Mouse (Mus musculus) gastrocnemius, adult 18-20 months (tissue): Measurements from ENCODE around the gene Papss1. TPM values are rescaled to one million over a fixed set of nuclear protein-coding genes. Genes with fewer than 3 reads are reported as not detected.

Experiments used
- DNase-seq: peaks from one replicate; pipeline ENCODE4 v3.0.0; 2021; ENCODE audit warnings: low spot score
- total RNA-seq, 2 experiments: library from RNA; stranded (reverse); gene quantifications; 2 replicates each; pipeline ENCODE4 v1.2.3; 2021

Gene Papss1
- total RNA-seq, 2 experiments from 2014 or later, result 4.6 to 5.4 TPM

DNA sequence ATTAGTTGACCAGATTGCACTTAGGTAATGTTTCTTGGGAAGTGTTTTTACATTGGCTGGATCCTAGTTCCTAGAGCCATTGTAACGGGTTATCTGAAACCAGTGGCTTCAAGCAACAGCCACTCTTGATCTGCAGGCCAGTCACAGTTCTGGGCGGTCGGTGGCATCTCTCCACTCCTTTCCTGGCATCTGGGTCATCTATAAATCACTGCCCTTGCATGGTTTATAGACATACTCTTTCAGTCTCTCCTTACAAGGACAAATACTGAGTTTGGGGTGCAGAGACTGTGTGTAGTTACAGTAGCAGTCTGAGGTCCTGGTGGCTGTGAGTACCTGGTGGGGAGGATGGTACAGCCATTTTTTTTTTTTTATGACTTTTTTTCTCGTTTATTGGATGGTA is 15.5 kb downstream of the Papss1 start:
- no peak for DNase-seq

DNA sequence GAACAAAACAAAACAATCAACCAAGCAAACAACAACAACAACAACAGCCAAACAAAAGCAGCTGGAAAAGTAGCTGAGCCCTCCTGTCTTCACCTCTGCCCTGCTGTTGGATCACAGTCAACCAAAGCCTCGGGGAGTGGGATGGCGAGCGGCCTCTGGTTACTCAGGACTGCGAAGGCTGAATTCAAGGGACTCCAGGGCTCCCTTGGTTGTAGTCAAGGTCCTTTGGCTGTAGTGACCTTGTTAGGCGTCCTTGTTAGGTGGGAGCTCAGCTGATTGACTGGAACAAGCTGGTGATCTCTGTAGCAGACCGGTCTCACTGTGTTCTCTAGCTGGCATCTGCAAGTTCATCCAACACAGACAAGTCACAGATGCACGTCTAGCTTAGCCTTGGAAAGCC is 16.5 kb downstream of the Papss1 start:
- no peak for DNase-seq

DNA sequence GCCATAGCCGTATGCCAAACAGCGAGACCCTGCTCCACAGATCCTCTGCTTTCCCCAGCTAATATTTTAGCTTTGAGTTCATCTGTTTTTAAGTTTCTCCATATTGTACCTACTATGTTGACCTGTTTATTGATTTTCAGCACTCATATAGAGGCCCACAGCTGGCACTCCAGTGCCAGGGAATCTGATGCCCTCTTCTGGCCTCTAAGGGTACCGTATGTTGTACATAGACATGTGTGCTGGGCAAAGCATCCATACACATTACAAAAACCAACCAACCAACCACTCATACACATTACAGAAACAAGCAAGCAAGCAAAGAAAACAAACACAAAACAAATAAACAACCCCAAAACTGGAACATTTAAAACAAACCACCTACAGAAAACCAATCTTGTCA is 22.2 kb downstream of the Papss1 start:
- no peak for DNase-seq

DNA sequence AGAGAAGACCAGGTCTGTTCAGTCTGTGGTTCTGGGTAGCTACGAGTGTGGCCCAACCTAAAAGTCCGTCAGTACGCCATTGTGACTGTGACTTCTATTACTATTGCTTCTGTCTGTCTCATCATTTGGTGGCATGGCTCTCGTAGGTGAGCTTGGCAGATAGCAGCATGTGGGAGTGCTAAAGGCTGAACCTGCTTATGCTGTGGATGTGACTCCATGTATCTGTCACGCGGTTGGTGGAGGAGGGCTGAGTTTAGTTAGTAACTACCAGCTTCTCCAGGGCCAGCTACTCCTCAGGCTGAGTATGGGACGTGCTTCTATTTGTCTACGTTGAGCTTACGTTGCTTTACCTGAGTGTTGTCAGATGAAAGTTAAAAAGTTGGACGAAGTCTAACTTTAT is 23.4 kb downstream of the Papss1 start:
- no peak for DNase-seq

DNA sequence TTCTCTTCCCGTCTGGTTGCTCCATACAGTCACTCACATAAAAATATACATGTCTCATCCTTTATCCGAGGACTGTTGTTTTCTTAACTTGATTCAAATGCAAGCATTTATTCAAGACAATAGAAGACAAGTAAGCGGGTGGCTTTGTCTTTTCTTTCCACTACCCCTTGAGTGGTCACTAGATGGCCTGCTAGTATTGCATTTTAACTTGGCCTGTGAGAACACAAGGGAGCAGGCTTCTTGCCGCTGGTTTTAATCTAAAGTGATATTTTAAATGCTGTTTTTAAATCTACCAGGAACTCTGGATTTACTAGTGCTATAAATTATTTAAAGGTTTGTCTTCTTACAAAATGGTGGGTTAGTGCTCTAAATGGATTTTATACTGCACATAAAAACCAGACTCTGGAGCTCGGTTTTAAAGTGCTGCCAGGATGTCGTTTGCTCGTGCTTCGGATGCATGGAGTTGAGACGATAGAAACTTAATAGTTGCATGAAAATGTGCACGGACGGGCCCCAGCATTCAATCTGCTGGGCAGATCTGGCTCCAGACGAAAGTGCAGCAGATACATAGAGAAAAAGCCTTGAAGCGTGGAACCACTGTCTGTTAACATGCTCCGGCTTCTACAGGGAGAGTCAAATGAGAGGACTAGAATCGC is 28.7 kb downstream of the Papss1 start:
- DNase-seq, result no peak

DNA sequence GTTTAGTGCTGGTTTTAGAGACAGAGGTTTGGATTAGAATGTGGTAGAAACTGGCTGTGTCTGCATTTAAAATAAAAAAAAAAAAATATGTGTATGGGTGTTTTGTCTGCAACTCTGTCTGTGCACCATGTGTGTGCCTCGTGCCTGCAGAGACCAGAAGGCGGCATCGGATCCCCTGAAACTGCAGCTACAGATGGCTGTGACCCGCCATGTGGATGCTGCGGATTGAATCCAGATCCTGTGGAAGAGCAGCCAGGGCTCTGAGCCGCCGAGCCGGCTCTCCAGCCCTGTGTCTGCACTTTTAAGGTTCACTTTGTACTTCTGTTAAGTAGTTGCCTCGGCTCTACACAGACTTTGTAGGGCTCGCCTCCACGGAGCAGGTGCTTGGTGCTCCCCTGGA is 29.8 kb downstream of the Papss1 start:
- DNase-seq, result no peak

DNA sequence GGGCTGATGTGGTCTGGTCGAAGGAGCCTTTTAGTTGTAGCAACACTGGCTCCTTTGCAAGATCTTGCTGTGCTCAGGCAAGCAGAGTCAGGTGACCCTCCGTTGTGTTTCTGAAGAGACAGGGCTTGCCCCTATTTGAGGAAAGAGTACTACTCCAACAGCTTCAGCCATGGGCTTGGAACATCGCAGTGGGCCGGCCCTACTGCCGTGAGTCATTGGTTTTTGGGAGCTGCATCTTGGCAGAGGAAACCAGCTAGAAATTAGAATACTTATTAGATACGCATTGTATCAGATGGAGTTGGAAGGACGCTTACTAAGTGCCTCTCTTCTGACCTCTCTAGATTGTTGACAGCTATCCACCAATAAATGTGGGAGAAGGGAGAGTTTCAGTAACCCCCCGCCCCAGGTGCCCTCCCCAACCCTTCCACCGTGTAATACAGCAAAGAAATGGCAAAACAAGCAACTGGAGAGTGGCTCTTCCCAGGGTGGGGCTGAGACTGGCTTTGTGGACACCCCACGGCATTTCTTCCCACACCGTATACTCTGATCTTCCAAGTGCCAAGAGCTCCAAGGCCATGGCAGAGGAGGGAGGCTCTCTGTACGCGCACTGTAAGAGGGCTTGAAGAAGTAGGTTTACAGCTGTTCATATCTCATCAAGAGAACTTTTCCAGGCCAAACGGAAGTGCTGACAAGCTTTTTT is 31.1 kb downstream of the Papss1 start:
- DNase-seq, result no peak

DNA sequence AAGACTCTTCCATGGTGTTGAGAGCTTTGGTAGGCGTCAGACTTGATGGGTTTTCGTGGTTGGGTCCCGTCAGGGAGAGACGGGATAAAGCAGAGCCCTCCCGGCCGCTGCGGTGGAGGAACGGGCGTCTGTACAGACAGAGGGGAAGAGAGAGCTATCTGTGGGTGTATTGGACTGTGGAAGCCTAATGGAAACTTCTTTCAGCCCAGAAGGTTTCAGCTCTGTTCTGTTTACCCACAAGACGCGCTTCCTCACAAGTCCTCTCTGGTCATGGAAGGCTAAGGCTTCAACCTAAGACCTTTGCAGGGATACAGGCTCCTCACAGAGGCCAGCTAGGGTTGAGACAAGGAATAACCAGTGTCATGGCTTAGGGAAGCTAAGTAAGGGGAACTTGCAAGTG is 36.2 kb downstream of the Papss1 start:
- no peak for DNase-seq

DNA sequence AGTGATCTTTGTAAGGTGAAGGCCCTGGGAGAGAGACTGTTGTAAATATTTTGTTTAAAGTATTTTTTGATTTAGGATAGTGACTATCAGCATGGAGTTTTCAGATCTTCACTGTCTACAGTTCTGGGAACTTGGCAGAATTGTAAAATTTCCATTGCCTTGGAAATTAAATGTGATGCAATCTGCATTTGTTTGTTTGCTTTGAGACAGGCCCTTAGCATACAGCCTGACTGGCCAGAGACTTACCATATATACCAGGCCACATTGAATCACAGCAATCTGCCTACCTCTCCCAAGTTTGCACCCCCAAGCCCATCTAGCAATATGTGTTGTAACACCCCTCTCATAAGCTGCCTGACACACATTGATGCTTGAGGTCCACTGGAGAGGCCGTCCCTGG is 36.8 kb downstream of the Papss1 start:
- DNase-seq, result no peak

DNA sequence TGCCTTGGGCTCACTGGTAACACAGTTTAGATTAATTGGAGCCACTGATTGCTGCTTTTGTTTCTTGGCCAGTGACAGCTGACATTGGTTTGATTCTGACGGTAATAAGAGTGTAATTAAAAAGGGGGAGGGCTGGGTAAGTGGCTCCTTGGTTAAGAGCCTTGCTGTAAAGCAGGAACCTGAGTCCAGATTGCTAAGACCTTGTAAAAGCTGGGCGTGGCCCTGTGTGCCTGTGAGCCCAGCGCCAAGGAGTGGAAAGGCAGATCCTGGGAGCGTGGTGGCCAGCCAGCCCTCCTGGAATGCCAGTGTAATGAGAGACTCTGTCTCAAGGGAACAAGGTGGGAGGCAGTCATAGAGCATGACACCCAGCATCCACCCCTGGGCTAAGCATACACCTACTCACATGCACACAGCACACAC is 38.4 kb downstream of the Papss1 start:
- no peak for DNase-seq

DNA sequence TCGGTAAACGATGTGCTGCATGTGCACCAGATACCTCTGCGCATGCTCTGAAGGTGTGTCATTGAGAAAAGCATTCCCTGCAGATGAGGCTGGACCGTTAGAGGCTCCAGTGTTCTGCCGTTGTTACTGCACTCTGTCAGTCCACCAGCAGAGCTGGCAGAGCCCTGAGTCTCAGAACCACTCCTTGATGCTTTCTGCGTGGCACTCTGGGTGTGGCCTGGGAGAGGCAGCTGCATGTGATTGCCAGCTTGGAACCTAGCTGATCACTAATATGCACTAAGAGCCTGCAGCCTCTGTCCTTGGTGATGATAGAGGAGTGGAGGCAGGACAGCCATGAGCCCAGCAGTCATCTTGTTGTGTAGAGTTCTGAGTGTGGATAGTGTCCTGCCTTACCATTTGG is 43.5 kb downstream of the Papss1 start:
- DNase-seq, result no peak

DNA sequence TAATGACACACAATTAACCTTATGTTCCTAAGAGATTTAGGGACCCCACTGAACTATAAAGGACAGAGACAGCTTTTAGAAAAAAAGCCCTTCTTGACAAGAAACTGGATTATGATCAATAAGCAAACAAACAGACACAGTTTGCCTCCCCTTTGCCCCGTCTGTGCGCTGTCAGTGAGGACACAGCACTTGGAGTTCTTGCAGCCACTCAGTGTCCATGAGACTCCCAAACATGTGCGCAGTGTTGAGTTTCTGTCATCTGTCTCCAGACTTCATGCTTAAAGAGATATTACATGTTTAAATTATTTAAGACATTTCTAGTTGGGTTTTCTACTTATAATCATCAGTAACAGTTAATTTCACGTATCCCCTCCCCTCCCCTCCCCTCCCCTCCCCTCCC is 45.1 kb downstream of the Papss1 start:
- DNase-seq, result no peak

DNA sequence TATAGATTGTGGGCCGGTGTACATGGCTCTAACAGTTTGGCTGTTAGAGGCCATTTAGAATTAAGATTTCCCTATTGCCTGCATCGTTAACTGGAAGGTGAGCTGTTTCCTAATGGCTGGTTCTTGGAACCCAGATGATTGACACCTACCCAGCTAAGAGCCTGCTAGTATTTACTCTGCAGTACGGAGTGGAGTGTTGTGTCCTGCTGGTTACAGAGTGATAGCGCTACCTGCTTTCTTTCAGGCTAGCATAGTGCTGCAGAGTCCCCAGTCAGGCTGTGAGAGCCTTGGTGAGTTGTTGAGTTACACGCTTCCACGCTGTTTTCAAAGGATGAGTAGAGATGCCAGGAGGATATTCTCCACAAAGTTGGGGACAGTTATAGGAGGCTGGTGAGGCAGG is 46.0 kb downstream of the Papss1 start:
- DNase-seq, result no peak

DNA sequence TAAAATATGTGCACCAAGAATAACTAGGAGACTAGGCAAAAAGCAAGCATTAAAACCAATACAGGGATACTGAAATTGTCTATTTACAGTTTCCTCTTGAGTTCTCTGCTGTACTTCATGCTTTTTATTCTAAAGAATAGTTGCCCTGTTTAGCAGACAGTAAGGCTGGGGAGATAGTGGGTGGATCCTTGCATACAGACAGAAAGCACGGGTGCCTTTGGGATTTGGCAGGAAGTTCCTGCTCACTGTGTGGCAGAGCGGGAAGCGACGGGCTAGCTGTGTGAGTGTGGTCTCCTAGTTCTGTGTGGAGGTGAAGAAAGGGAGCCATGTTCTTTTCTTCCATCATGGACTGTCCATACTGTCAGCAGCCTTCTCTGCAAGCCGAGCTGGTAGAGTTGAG is 48.3 kb downstream of the Papss1 start:
- no peak for DNase-seq

DNA sequence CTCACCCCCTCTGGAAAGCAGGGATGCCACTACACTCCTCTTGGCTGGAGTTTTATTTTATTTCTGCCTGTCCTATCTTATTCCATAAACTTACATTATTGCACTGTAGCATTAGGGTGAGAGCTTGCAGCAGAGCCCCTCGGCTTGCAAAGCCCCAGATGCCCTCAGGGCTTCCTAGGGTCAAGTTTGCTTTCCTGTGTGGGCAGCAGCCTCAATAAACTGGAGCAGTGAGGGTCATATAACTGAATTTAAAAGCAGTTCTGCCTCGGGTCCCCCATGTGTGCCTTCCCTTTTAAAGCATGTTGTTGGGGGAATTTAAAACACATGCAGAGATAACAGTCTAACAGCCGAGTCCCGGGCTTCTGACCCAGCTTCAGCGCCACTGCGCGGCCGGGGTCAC is 49.5 kb downstream of the Papss1 start:
- DNase-seq, result no peak

DNA sequence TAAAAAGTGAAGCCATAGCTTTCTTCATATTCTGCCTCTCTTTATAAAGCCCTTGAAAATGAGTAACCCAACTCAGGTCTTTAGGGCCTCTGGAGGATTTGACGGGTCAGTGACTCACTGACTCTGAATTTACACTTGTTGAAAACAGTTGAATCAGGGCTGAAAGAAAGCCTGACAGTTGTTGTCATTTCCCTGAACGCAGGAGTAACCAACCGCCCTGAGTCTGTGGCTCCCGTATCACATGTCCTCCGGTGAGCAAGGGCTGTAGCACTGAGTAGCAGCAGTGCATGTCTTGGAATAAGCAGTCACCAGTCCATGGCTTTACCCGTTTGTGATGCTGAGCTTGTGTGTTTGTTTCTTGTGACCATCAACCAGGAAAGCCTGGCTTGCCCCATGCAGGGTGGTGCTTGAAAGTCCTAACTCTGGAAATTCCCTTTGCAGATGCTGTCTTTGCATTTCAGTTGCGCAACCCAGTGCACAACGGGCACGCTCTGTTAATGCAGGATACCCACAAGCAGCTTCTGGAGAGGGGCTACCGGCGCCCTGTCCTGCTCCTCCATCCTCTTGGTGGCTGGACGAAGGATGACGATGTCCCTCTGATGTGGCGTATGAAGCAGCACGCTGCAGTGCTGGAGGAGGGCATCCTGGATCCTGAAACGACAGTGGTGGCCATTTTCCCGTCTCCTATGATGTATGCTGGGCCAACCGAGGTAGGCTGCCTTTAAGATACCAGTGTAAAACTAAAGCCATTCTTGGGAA is 54.2 kb downstream of the Papss1 start:
- no peak for DNase-seq

DNA sequence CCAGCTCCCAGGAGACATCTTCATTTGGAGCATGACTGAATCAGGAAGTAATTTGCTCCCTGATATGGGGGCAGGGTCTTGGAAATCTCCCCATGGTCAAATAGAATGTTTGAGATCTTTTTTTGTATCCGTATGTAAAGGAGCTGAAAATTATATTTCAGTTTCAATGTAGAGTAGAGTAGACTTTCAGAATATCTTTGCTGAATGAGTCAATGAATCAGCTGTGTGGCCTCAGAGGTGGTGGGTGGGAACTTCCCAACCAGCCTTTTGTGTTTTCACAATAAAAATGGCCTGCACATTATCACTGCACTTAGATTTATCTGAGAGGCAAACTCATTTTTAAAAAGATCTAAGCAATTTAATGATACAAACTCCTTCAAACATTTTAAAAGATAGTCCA is 58.6 kb downstream of the Papss1 start:
- DNase-seq, result no peak

DNA sequence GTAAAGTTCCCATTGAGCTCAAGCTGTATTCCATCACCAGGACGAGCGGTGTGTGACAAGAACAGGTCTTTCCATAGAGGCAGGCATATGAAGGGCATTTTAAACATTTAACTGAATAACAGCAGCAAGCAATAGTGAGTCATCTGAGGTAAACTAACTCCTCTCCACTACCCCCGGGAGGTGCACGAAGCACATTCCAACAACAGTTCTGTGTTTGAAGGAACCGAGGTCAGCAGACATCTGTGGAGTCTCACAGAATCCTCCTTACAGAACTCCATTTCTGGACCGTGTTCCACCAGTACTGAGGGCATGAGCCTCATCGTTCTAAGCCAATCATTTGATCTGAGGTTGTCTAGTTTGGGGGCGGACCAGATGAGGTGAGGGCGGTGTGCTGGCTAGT is 59.5 kb downstream of the Papss1 start:
- no peak for DNase-seq

DNA sequence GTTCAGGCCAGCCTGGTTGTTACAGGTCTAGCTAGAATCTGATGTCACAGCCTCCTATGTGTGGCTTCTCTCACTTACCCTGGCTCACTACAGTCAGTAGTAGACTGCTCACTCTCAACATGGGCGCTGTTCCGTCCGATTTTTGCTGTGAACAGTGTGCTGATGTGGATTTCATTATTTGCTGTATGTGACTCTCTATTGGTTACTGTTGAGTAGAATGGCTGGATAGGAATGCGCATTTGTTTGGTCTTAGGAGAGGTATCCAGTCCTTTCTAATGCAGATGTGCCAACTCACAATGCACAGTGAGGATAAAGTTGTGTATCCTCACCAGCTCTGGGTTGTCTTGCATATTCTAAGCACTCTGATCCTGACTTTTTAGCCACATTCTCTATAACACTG is 62.9 kb downstream of the Papss1 start:
- DNase-seq, result no peak

DNA sequence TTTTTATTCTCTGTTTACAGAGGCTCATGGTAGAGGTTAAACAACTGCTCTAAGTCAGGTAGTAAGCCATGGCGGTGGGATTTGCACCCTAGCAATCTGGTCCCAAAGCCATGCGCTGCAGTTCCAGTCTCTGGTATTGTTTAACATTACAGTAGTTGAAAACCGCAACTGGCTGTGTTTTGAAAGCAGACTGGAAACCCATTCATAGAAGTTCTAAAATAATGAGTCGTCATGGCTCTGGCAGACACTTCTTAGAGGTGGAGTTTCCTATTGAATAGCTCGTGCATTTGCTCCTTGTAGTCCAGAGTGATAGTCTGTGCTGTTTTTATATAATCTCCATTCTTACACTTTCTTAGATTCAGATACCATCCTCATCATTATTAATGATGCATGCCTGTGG is 63.7 kb downstream of the Papss1 start:
- DNase-seq, result no peak

DNA sequence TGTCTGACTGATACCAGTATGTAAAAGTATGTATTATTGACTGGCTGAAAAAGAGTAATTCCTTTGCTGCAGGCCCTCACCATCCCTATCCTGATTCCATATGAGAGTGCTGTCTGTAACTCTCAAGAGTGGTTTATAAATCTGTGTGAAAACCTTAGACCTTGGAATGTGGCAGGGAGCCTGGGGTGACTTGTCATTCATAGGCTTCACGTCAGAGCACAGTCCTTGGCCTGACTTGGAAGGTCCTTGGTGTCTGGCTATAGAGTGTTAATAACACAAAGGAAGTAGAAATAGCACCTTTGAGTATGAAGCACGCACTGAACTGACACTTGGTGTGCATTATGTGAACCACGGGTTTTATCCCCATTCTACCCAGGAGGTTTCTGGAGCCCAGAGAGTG is 64.4 kb downstream of the Papss1 start:
- no peak for DNase-seq

DNA sequence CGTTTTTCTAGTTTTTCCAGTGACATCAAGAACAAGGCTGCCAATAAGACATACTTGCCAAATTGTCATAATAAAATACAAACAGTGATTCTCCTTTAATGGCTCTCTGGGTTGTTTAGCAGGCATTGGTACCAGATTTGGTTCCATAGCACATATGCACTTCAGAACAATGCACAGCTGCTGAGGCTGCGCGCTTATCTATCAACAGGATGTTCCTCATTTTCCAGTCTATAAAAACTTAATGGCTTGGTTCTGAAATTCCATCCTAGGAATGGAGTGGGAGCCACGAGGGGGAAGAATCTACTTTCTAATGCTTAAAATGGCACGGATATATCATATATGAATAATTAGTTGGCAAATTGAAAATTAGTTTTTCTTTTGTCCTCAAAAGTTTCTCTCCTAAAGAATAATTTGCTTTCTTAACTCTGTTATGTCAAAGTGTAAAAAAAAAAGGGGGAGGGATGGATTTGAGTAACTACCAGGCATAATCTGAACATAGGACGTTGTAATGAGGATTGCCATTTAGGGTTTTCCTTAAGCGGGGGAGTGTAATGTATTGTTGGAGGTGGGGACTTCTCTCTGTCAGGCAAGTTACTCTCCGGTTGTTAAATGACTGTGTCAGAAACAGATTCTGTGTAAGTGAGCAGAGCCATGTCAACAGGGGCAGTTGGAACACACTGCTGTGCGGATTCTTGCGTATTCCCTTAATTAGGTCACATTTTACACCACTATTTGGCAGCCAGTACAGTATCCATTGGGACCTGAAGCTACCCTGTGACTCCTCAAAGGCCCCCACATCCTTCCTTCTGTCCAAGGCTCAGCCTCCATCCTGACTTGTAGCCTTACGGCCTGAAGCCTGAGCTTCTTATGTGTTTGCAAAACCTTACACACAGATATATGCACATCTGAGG is 66.1 kb downstream of the Papss1 start:
- DNase-seq, result no peak
